Mouse (Mus musculus) 3T3-L1 (cell line): ENCODE data around the gene Serpinb13.
"Not testable (repeated sequence)": the region's sequence is repeated elsewhere in the genome, so short reads cannot be mapped to it uniquely, and the experiment has no call there.

Source experiments
- DNase-seq: peaks from one replicate; pipeline ENCODE4 v3.0.0-alpha.2; 2015; ENCODE audit warnings: low read depth, low spot score

Serpinb13 gene

DNA sequence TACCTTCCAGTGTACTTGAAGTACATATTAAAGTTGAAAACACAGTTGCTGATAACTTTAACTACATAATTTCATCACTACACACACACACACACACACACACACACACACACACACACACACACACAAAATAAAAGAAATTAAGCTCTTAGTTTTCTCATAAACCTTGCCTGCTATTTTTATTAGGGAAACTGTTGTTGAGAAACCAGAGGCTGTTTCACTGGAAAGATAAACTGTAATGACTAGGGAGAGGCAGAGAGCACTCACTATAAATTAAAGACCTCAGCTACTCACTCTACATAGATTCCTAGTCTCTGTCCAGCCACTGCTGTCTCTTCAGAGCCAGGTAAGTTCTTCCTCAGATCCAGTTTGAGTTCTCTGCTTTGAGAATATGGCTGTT is at the start of gene Serpinb13:
Gene Serpinb13 (plus strand): TSS at position 301 of the 400 bp plus-strand sequence.
- no peak for DNase-seq

GRCm38 (mm10) chr1:106931954-106932353 is 48.8 kb upstream of the Serpinb13 start:
- DNase-seq: no peak

- no peak for DNase-seq
Measured at GRCm38 (mm10) chr1:106933658-106934057, 47.1 kb upstream of the Serpinb13 start.

GRCm38 (mm10) chr1:106934265-106934664 is 46.5 kb upstream of the Serpinb13 start, which contains the start of gene Serpinb12:
TSS of gene Serpinb12 (plus strand) at chr1:106934449.
- no peak for DNase-seq

- no peak for DNase-seq
Measured at GRCm38 (mm10) chr1:106947217-106947616, 33.6 kb upstream of the Serpinb13 start.

- DNase-seq: no peak
Measured at GRCm38 (mm10) chr1:106959981-106960380, 20.8 kb upstream of the Serpinb13 start.

DNA sequence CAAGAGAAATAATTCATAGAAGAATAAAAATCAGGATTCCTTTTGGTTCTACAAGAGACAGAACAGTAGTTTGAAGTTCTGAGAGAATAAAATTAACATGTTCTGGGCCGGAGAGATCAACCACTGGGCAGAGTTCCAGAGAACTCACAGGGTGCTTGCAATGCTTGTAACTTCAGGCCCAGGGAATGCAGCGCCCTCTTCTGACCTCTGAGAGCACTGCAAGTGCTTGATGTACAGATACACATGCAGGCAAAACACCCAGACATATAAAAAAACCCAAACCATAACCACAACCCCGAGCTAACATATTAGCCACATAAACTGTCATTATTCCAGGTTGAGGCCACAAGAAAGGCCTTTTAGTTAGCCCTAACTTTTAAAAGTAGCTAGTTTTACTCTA is 19.8 kb upstream of the Serpinb13 start:
- DNase-seq: no peak

GRCm38 (mm10) chr1:106983092-106983491 is 2.3 kb downstream of the Serpinb13 start:
- no peak for DNase-seq

GRCm38 (mm10) chr1:106983865-106984264 is 3.1 kb downstream of the Serpinb13 start:
- no peak for DNase-seq

GRCm38 (mm10) chr1:107000424-107000823 is 19.6 kb downstream of the Serpinb13 start:
- DNase-seq: no peak

- no peak for DNase-seq
Measured at GRCm38 (mm10) chr1:107001754-107002153, 21.0 kb downstream of the Serpinb13 start.

GRCm38 (mm10) chr1:107006316-107006715 is 25.5 kb downstream of the Serpinb13 start:
- DNase-seq: no peak

DNA sequence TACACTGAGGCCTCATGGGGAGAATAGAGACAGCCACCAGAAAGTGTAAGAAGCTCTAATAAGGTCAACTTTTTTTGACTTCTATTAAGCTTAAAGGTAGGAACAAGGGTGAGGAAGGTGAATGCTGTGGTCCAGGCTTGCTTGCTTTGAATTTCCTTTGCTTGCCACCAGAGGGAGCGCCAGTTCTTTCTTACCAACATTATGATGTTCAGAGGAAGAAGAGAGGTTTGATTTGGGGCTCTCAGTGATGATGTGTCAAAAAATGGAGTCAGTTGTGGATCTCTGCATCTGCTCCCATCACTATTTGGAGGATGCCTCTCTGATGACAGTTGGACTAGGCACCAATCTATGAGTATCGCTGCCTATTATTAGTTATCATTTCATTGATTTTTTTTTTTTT is 33.7 kb downstream of the Serpinb13 start:
- peak; percentile 56 for DNase-seq

DNA sequence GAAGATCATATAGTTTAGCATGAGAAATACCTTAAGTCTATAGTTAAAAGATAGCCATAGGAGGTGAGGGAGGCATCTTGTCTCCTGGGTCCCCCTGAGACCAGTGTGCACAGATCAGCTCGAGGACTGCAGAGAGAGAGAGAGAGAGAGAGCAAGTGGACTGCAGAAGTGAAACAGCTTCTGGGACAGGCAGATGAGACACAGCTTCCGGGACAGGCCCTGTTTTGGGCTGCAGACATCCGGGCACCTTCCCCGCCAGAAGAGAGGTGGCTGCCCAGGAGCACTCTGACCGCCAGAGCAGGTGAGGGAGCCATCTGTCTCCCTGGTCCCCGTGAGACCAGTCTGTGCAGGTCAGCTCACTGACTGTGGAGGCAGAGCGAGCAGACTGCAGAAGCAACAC is 34.4 kb downstream of the Serpinb13 start:
- no peak for DNase-seq

- no peak for DNase-seq
Measured at GRCm38 (mm10) chr1:107025886-107026285, 45.1 kb downstream of the Serpinb13 start.

GRCm38 (mm10) chr1:107034236-107034635 is 53.5 kb downstream of the Serpinb13 start:
- DNase-seq: not testable (repeated sequence)
